Mouse (Mus musculus): Measurements from ENCODE around the gene Usp3. TPM values are rescaled to one million over a fixed set of nuclear protein-coding genes. Genes with fewer than 3 reads are reported as not detected.

The Usp3 gene
- polyA plus RNA-seq, 1 experiment from 2014 or later, result 19.8 TPM

- 90% methylated on average over 4 of the region's 4 CpGs for WGBS (ENCODE audit: insufficient replicate concordance)
- ATAC-seq, result no peak
- no peak overlapping the region for H3K4me3 ChIP-seq (ENCODE audit: low read depth, low read length)
- DNase-seq, result no peak
- no peak overlapping the region for H3K4me2 ChIP-seq (ENCODE audit: low read depth, low read length)
- no peak for TF ChIP-seq EP300 (IDR thresholded peaks at IDR 0.05; ENCODE audit: low read depth)
- TF ChIP-seq CTCF (IDR thresholded peaks at IDR 0.05; ENCODE audit: low read depth), result no peak
- peaks cover 76% of the 10 kb centered on the region for H3K36me3 ChIP-seq (replicated peaks; ENCODE audit: insufficient read depth, low read length)
- H3K27me3 ChIP-seq (ENCODE audit: insufficient read depth, low read length), result no peaks in the 10 kb centered on the region
- H3K27ac ChIP-seq (ENCODE audit: low read depth), result no peak overlapping the region
- H3K9me3 ChIP-seq (ENCODE audit: low read length), result no peaks in the 10 kb centered on the region
- no peaks in the 10 kb centered on the region for H3K4me1 ChIP-seq (ENCODE audit: insufficient read depth)
- no peak overlapping the region for H3K9ac ChIP-seq (replicated peaks)
Observed at GRCm38 (mm10) chr9:66520299-66520698, 72.6 kb downstream of the Usp3 start.

- Histone ChIP-seq H3K36me3 (replicated peaks; ENCODE audit: insufficient read depth, low read length) (peaks cover 72% of the 10 kb centered on the region), H3K4me1 (ENCODE audit: insufficient read depth) (0 out of 2 replicates have a peak, but pooled peaks cover 2% of the 10 kb centered on the region), H3K4me3 (ENCODE audit: low read depth, low read length) (no peak overlapping the region), H3K27me3 (ENCODE audit: insufficient read depth, low read length) (no peaks in the 10 kb centered on the region), H3K27ac (ENCODE audit: low read depth) (no peak overlapping the region; the same call in 1 of the 2 replicates), H3K9me3 (ENCODE audit: low read length) (no peaks in the 10 kb centered on the region), H3K4me2 (ENCODE audit: low read depth, low read length) (no peak overlapping the region), H3K9ac (replicated peaks) (no peak overlapping the region)
- ATAC-seq (no peak), DNase-seq (no peak)
- WGBS (ENCODE audit: insufficient replicate concordance), result 81% methylated on average over 5 of the region's 5 CpGs
- TF ChIP-seq CTCF (IDR thresholded peaks at IDR 0.05; ENCODE audit: low read depth), result no peak
- no peak for TF ChIP-seq EP300 (IDR thresholded peaks at IDR 0.05; ENCODE audit: low read depth)
Observed at GRCm38 (mm10) chr9:66518901-66519300, 74.0 kb downstream of the Usp3 start.

GRCm38 (mm10) chr9:66518251-66518650, 74.7 kb downstream of the Usp3 start:
- no peak overlapping the region for H3K4me2 ChIP-seq (ENCODE audit: low read depth, low read length)
- no peak overlapping the region for H3K27ac ChIP-seq (ENCODE audit: low read depth)
- no peaks in the 10 kb centered on the region for H3K9me3 ChIP-seq (ENCODE audit: low read length)
- no peak for ATAC-seq
- H3K9ac ChIP-seq (replicated peaks), result no peak overlapping the region
- no peaks in the 10 kb centered on the region for H3K27me3 ChIP-seq (ENCODE audit: insufficient read depth, low read length)
- H3K36me3 ChIP-seq (replicated peaks; ENCODE audit: insufficient read depth, low read length), result peaks cover 73% of the 10 kb centered on the region
- TF ChIP-seq CTCF (IDR thresholded peaks at IDR 0.05; ENCODE audit: low read depth) (no peak), EP300 (IDR thresholded peaks at IDR 0.05; ENCODE audit: low read depth) (no peak)
- H3K4me3 ChIP-seq (ENCODE audit: low read depth, low read length), result no peak overlapping the region
- H3K4me1 ChIP-seq (ENCODE audit: insufficient read depth), result peaks cover 5% of the 10 kb centered on the region; the same call in 1 of the 2 replicates
- WGBS (ENCODE audit: insufficient replicate concordance), result 97% methylated on average over 5 of the region's 5 CpGs
- DNase-seq, result no peak

- Histone ChIP-seq H3K9me3 (ENCODE audit: low read length) (no peaks in the 10 kb centered on the region), H3K27ac (ENCODE audit: low read depth) (no peak overlapping the region), H3K27me3 (ENCODE audit: insufficient read depth, low read length) (no peaks in the 10 kb centered on the region), H3K4me2 (ENCODE audit: low read depth, low read length) (no peak overlapping the region), H3K4me1 (ENCODE audit: insufficient read depth) (peaks cover 9% of the 10 kb centered on the region), H3K9ac (replicated peaks) (no peak overlapping the region), H3K36me3 (replicated peaks; ENCODE audit: insufficient read depth, low read length) (peaks cover 70% of the 10 kb centered on the region), H3K4me3 (ENCODE audit: low read depth, low read length) (no peak overlapping the region)
- TF ChIP-seq EP300 (IDR thresholded peaks at IDR 0.05; ENCODE audit: low read depth), result no peak
- no peak for TF ChIP-seq CTCF (IDR thresholded peaks at IDR 0.05; ENCODE audit: low read depth)
- DNase-seq (no peak), ATAC-seq (no peak)
- WGBS (ENCODE audit: insufficient replicate concordance), result 91% methylated on average over 10 of the region's 10 CpGs
Observed at GRCm38 (mm10) chr9:66517746-66518145, 75.2 kb downstream of the Usp3 start.

- Histone ChIP-seq H3K9ac (replicated peaks) (no peak overlapping the region), H3K4me2 (ENCODE audit: low read depth, low read length) (no peak overlapping the region), H3K27me3 (ENCODE audit: insufficient read depth, low read length) (no peaks in the 10 kb centered on the region), H3K4me1 (ENCODE audit: insufficient read depth) (peaks cover 14% of the 10 kb centered on the region), H3K36me3 (replicated peaks; ENCODE audit: insufficient read depth, low read length) (peaks cover 59% of the 10 kb centered on the region), H3K9me3 (ENCODE audit: low read length) (no peaks in the 10 kb centered on the region), H3K4me3 (ENCODE audit: low read depth, low read length) (no peak overlapping the region), H3K27ac (ENCODE audit: low read depth) (no peak overlapping the region)
- ATAC-seq (no peak), DNase-seq (no peak)
- 74% methylated on average over 6 of the region's 6 CpGs for WGBS (ENCODE audit: insufficient replicate concordance)
- TF ChIP-seq CTCF (IDR thresholded peaks at IDR 0.05; ENCODE audit: low read depth) (no peak), EP300 (IDR thresholded peaks at IDR 0.05; ENCODE audit: low read depth) (no peak)
Observed at GRCm38 (mm10) chr9:66516296-66516940, 76.5 kb downstream of the Usp3 start.

GRCm38 (mm10) chr9:66515680-66516210, 77.2 kb downstream of the Usp3 start:
- no peak overlapping the region for H3K27ac ChIP-seq (ENCODE audit: low read depth)
- no peak for DNase-seq
- H3K36me3 ChIP-seq (replicated peaks; ENCODE audit: insufficient read depth, low read length), result peaks cover 56% of the 10 kb centered on the region
- no peak overlapping the region for H3K9ac ChIP-seq (replicated peaks)
- H3K4me3 ChIP-seq (ENCODE audit: low read depth, low read length), result no peak overlapping the region
- TF ChIP-seq EP300 (IDR thresholded peaks at IDR 0.05; ENCODE audit: low read depth) (no peak), CTCF (IDR thresholded peaks at IDR 0.05; ENCODE audit: low read depth) (no peak)
- peaks cover 18% of the 10 kb centered on the region for H3K4me1 ChIP-seq (ENCODE audit: insufficient read depth)
- H3K27me3 ChIP-seq (ENCODE audit: insufficient read depth, low read length), result no peaks in the 10 kb centered on the region
- ATAC-seq, result no peak
- no peaks in the 10 kb centered on the region for H3K9me3 ChIP-seq (ENCODE audit: low read length)
- H3K4me2 ChIP-seq (ENCODE audit: low read depth, low read length), result no peak overlapping the region
- 89% methylated on average over 10 of the region's 10 CpGs for WGBS (ENCODE audit: insufficient replicate concordance)

All from liver, postnatal 0 days (tissue).